Mouse (Mus musculus): ENCODE results near the gene Plekhn1. TPM values are rescaled to one million over a fixed set of nuclear protein-coding genes. Genes with fewer than 3 reads are reported as not detected.

Plekhn1 gene
- polyA plus RNA-seq, 1 experiment = 10.6 TPM

GRCm38 (mm10) chr4:156209963-156210635, 24.6 kb downstream of the Plekhn1 start:
- Histone ChIP-seq H3K4me2 (ENCODE audit: low read depth) (no peak overlapping the region), H3K79me2 (ENCODE audit: control insufficient read depth, insufficient read depth) (no peaks in the 10 kb centered on the region)

GRCm38 (mm10) chr4:156208872-156209271, 25.8 kb downstream of the Plekhn1 start:
- no peak overlapping the region for H3ac ChIP-seq (ENCODE audit: control insufficient read depth, insufficient read length)
- no peak overlapping the region for H3K4me3 ChIP-seq
- H3K79me2 ChIP-seq (ENCODE audit: control insufficient read depth, insufficient read depth) = no peaks in the 10 kb centered on the region
- no peak for TF ChIP-seq USF1 (IDR thresholded peaks at IDR 0.05; ENCODE audit: low read depth)
- no peak overlapping the region for H3K4me2 ChIP-seq (ENCODE audit: low read depth)
- H3K27me3 ChIP-seq (ENCODE audit: control insufficient read depth, insufficient read depth, insufficient read length) = peaks cover 3% of the 10 kb centered on the region
- H3K36me3 ChIP-seq (ENCODE audit: control insufficient read depth, insufficient read depth) = no peaks in the 10 kb centered on the region

More at GRCm38 (mm10) chr4:156209963-156210635, 24.6 kb downstream of the Plekhn1 start:
- Histone ChIP-seq H3K36me3 (ENCODE audit: control insufficient read depth, insufficient read depth) (no peaks in the 10 kb centered on the region), H3K27me3 (ENCODE audit: control insufficient read depth, insufficient read depth, insufficient read length) (peaks cover 4% of the 10 kb centered on the region), H3ac (ENCODE audit: control insufficient read depth, insufficient read length) (no peak overlapping the region), H3K4me3 (no peak overlapping the region)
- TF ChIP-seq TCF3 (IDR thresholded peaks at IDR 0.05; ENCODE audit: insufficient read length, low read depth) = no peak
- no peak for TF ChIP-seq MAX (IDR thresholded peaks at IDR 0.05; ENCODE audit: low read depth)

GRCm38 (mm10) chr4:156203413-156204131, 31.1 kb downstream of the Plekhn1 start:
- Histone ChIP-seq H3K4me3 (peak overlapping the region; percentile 33), H3ac (ENCODE audit: control insufficient read depth, insufficient read length) (peak overlapping the region; percentile 11), H3K79me2 (ENCODE audit: control insufficient read depth, insufficient read depth) (no peaks in the 10 kb centered on the region), H3K36me3 (ENCODE audit: control insufficient read depth, insufficient read depth) (no peaks in the 10 kb centered on the region), H3K27me3 (ENCODE audit: control insufficient read depth, insufficient read depth, insufficient read length) (no peaks in the 10 kb centered on the region), H3K4me2 (ENCODE audit: low read depth) (peak overlapping the region; percentile 76)
- TF ChIP-seq MYOD1 (IDR thresholded peaks at IDR 0.05; ENCODE audit: control insufficient read depth in 1 of 3, insufficient read length in 2 of 3, low read depth in 2 of 3) (peak in 2 of 3 experiments; percentile 36 to 55), MYOG (IDR thresholded peaks at IDR 0.05; ENCODE audit: control insufficient read depth in 1 of 3, insufficient read depth in 1 of 3, insufficient read length in 2 of 3, low read depth in 2 of 3) (peak in 1 of 3 experiments; percentile 55), POLR2A (IDR thresholded peaks at IDR 0.05; ENCODE audit: insufficient read length, low read depth) (no peak), USF1 (IDR thresholded peaks at IDR 0.05; ENCODE audit: low read depth) (no peak), TCF12 (IDR thresholded peaks at IDR 0.05; ENCODE audit: insufficient read depth, poor library complexity, severe bottlenecking) (no peak), TCF3 (IDR thresholded peaks at IDR 0.05; ENCODE audit: insufficient read length, low read depth) (no peak), E2F4 (IDR thresholded peaks at IDR 0.05; ENCODE audit: insufficient read depth) (no peak)

GRCm38 (mm10) chr4:156203001-156203412, 31.6 kb downstream of the Plekhn1 start, which contains the start of gene AW011738:
Gene AW011738 (plus strand): TSS chr4:156203304.
- H3K4me2 ChIP-seq (ENCODE audit: low read depth) = peak within 1 kb of the TSS; percentile 87
- no peaks in the 10 kb centered on the region for H3K36me3 ChIP-seq (ENCODE audit: control insufficient read depth, insufficient read depth)
- no peaks in the 10 kb centered on the region for H3K79me2 ChIP-seq (ENCODE audit: control insufficient read depth, insufficient read depth)
- peak within 1 kb of the TSS; percentile 11 for H3ac ChIP-seq (ENCODE audit: control insufficient read depth, insufficient read length)
- TF ChIP-seq USF1 (IDR thresholded peaks at IDR 0.05; ENCODE audit: low read depth) (no peak), MYOD1 (IDR thresholded peaks at IDR 0.05; ENCODE audit: control insufficient read depth in 1 of 3, insufficient read length in 2 of 3, low read depth in 2 of 3) (no peak), MYOG (IDR thresholded peaks at IDR 0.05; ENCODE audit: control insufficient read depth in 1 of 3, insufficient read depth in 1 of 3, insufficient read length in 2 of 3, low read depth in 2 of 3) (no peak), TCF3 (IDR thresholded peaks at IDR 0.05; ENCODE audit: insufficient read length, low read depth) (no peak), REST (IDR thresholded peaks at IDR 0.05; ENCODE audit: insufficient read depth, insufficient read length) (no peak), POLR2AphosphoS2 (IDR thresholded peaks at IDR 0.05; ENCODE audit: insufficient read length, low read depth) (no peak), SRF (IDR thresholded peaks at IDR 0.05; ENCODE audit: control insufficient read depth, insufficient read length, low read depth) (no peak), E2F4 (IDR thresholded peaks at IDR 0.05; ENCODE audit: insufficient read depth) (no peak), MAX (IDR thresholded peaks at IDR 0.05; ENCODE audit: low read depth) (no peak), POLR2A (IDR thresholded peaks at IDR 0.05; ENCODE audit: insufficient read length, low read depth) (no peak), TCF12 (IDR thresholded peaks at IDR 0.05; ENCODE audit: insufficient read depth, poor library complexity, severe bottlenecking) (no peak), CEBPB (IDR thresholded peaks at IDR 0.05; ENCODE audit: insufficient read depth, poor library complexity, severe bottlenecking) (no peak)
- H3K4me3 ChIP-seq = peak within 1 kb of the TSS; percentile 33
- no peaks in the 10 kb centered on the region for H3K27me3 ChIP-seq (ENCODE audit: control insufficient read depth, insufficient read depth, insufficient read length)

- Histone ChIP-seq H3ac (ENCODE audit: control insufficient read depth, insufficient read length) (no peak overlapping the region), H3K4me2 (ENCODE audit: low read depth) (peak overlapping the region; percentile 87), H3K79me2 (ENCODE audit: control insufficient read depth, insufficient read depth) (no peaks in the 10 kb centered on the region), H3K36me3 (ENCODE audit: control insufficient read depth, insufficient read depth) (no peaks in the 10 kb centered on the region), H3K27me3 (ENCODE audit: control insufficient read depth, insufficient read depth, insufficient read length) (no peaks in the 10 kb centered on the region), H3K4me3 (peak overlapping the region; percentile 33)
- no peak for TF ChIP-seq TCF3 (IDR thresholded peaks at IDR 0.05; ENCODE audit: insufficient read length, low read depth)
- no peak for TF ChIP-seq CEBPB (IDR thresholded peaks at IDR 0.05; ENCODE audit: insufficient read depth, poor library complexity, severe bottlenecking)
- no peak for TF ChIP-seq POLR2A (IDR thresholded peaks at IDR 0.05; ENCODE audit: insufficient read length, low read depth)
- no peak for TF ChIP-seq E2F4 (IDR thresholded peaks at IDR 0.05; ENCODE audit: insufficient read depth)
- TF ChIP-seq MYOG (IDR thresholded peaks at IDR 0.05; ENCODE audit: control insufficient read depth in 1 of 3, insufficient read depth in 1 of 3, insufficient read length in 2 of 3, low read depth in 2 of 3) = no peak
- no peak for TF ChIP-seq SRF (IDR thresholded peaks at IDR 0.05; ENCODE audit: control insufficient read depth, insufficient read length, low read depth)
- TF ChIP-seq REST (IDR thresholded peaks at IDR 0.05; ENCODE audit: insufficient read depth, insufficient read length) = no peak
- TF ChIP-seq TCF12 (IDR thresholded peaks at IDR 0.05; ENCODE audit: insufficient read depth, poor library complexity, severe bottlenecking) = no peak
Observed at GRCm38 (mm10) chr4:156202462-156202893, 32.2 kb downstream of the Plekhn1 start.
